Mouse (Mus musculus) liver (tissue): ENCODE measurements around the gene Ints7.

Experiments
- DNase-seq: peaks from one replicate; pipeline ENCODE4 v3.0.0-alpha.2; 2020; ENCODE audit warnings: mixed read lengths

The Ints7 gene

DNA sequence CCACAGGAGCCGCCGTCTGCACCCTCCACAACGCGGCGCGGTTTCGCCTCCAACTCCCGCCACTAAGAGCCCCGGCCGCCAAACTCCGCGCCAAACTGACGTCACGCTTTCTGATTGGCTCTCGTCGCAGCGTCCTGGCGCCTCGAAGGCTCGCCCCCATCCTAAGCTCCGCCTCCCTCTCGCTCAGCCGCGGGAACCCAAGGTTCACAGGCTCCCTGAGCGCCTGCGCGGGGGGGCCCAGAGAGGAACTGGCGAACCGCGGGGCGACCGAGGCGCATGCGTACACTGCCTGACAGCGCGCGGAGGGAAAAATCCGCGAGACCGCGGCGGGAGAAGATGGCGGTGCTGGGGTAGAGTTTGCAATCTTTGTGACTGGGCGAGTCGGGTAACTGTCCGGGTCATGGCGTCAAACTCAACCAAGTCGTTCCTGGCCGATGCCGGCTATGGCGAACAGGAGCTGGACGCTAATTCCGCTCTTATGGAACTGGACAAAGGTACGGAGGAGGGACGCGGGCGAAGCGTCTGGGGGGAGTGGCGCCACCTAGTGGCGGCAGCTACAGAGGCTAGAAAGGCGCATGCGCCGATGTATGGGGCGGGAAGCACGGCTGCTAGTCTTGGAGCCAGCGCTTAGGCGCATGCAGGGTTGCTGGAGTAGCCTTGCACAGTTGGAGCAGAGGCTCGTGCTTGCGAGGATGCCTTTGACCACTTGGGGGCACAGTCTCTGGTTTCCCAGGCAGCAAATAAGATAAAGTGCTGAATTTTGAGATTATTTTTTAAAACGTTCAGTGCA lies at the start of gene Ints7, which contains the start of gene Dtl:
TSS of gene Ints7 (plus strand) at position 179 of the 790 bp plus-strand sequence.
TSS of gene Dtl (minus strand) at position 87 of the 790 bp plus-strand sequence.
- DNase-seq, result peak; percentile 100

DNA sequence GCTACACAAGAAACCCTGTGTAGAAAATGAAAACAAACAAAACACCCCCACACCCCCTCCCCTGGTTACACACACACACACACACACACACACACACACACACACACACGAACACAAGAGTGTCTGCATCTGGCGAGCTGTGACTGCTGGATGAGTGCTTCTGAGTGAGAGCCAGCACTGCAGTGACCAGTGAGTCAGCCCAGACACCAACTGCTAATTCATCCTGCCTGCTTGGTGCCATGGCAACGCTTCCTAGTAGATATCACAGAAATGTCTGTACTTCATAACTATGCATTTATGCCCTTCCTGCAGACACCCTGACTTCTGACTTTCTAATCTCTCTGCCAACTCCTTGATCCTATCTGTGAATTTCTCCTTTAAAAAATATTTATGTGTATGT lies 48.3 kb upstream of the Ints7 start:
- DNase-seq, result no peak

DNA sequence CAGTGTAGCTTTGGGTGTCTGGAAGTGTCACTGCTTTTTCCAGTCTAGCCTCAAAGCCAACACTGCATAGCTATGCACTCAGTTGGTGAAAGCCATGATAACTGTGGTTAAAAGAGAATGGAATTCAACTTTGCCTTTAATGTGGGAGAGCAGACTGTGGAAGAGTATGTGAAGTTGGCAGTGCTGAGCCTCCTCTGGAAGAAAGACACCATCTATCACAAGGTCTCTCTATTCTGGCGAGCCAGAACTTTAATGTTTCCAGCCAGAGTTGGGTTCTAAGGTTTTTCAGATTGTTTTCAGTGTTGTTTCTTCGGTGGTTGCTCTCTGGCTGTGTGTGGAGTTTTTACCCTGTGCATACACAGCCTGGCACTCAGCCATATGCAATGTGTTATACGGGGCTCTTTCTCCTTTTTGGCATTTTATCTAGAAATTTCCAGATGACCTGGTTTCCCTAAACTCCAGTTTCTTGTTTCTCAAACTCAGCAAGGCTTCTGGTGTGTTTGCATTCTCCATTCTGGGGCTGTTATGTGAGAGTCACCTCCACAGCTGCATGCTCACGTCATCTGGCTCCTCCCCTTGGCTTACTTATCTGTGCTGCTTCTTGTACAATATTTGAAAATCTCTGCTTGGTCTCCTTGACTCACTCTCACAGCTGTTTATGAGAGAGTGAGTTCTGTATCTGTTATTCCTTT lies 47.4 kb upstream of the Ints7 start:
- no peak for DNase-seq

DNA sequence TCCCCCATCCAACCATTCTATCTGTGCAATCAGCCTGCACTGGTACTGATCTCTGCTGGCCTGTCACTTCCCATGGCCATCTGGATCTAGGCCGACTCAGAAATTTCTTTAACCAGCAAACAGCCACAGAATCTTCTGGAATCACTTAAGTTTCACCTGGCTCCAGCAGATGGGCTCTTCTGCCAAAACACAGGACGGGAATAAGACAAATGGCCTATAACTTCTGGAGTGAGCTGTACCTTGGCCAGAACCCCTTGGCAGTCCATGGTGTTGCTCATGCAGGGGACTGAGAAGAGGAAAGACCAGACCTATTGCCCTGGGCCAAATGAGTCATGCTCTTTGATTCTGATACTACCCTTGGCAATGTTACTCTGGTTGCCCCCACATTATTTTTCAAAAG lies 46.0 kb upstream of the Ints7 start:
- no peak for DNase-seq

DNA sequence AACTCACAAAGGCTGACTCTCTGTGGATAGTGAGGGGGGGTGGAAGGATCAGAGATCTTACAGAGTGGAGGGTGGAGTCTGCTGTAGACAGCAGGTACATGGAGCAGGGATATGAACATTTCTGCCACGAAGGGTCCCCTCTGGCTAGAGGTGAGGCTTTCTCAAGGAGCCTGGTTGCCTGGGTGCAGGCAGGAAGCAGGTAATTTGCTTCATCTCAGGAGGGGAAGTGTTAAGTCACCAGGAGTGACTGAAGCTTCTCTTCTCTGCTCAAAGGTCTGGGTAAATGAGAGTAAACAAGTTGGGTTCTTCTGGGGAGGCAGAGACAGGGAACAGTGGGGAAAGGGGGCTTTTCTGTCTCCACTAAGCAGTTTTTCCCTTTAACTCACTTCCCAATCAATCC lies 44.4 kb upstream of the Ints7 start:
- DNase-seq, result no peak

DNA sequence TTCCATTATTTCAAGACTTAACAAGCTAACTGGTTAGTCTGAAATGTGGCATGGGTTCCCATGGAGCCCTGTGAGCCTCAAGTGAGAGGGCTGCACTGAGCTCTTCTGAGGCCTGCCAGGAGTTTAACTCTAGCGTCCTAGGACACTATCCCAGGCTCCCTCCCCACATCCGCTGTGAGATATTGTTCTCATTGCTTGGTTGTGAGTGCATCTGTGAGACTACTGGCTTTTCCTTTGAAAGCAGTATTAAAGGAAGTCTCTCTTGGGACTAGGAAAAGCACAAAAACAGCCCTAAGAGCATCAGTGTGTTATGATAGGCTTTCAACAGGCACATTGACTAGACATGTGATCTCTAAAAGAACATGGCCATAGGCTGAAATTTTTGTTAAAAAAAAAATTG lies 40.5 kb upstream of the Ints7 start:
- DNase-seq, result no peak

DNA sequence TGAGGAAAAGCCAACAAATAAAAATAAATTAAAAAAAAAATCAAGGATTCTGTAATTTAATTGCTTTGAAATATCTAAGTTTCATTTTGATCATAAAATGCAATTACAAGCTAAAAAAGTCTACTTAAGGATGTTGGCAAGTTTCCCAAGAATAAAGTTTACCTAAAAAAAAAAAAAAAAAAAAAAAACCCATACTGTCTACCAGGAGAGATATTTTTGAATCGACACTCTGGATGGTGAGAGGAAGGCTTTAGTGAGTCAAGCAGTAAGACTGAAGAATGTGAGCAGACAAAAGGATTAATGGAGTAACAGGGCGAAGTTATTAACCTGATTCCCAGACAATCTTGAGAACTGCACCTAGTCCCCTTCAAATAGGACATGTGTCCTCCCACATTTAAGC lies 35.1 kb upstream of the Ints7 start:
- no peak for DNase-seq

DNA sequence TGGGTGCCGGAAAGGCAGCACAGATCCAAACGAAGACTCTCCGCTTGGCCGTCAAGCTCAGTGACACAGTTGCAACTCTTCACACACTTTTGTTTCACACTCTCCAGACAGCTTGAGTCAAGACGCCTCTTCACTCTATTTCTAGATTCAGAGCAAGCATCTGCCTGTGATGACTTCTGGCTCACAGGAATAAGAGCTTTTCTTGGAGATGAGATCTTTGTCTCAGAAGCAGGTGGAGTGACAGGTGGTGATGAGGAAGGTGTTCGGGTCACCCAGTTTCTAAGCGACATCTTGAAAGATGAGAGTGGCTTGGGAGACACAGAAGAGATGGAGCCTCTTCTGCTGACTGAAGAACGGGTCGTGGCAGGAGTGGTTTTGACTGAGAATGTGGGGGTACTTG lies 34.4 kb upstream of the Ints7 start:
- no peak for DNase-seq

DNA sequence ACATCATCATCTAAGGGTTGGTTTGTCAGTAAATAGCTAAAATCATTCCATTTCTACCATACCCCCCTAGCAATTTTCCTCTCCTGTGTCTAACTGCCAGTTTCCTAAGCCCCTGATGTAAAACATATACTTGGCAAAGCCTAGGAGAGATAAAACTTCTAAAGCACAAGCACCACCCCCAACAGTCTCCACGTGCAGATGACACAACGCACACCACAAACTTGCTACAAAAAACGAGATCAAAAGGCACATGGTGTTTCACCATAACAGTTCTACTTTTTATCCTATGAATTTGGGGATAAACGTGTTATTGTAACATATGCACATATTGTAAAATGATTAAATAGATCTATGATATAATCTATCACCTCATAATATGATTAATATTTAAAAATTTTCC lies 33.8 kb upstream of the Ints7 start:
- no peak for DNase-seq

DNA sequence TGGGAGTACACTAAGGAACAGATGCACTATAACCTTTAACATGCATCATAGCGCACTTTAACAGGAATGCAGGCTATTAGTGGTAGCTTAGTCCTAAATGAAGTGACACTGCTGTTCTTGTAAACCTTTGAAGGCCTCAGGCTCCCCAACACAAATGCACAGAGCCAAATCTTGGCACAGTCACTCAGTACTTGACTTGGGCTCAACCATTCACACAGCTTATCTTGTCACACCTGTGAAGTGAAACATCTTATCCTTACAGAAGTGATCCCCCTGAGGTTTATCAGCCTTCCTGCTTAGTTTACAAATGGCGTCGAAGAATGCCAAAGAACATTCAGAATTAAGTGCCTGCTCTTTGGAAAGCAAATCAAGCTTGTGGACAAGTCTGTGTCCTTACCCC lies 31.7 kb upstream of the Ints7 start:
- DNase-seq, result no peak

DNA sequence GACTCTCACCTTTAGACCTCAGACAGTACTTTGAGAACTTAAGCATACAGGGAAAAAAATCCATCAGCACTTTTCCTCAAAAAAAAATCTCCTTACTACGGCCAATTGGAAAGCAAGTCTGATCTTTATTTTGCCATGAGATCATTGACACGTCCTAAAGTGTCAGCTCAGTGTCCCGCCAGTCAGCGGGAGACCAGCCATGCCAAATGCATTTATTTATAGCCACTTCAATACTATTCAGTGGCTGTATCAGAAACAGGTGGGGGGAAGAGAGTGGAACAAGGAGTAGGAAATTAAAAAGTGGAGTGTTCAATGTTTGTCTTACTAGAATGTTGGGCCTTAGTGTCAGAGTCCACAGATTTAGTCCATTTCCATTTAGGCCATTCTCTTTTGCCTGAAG lies 24.6 kb upstream of the Ints7 start:
- DNase-seq, result no peak

DNA sequence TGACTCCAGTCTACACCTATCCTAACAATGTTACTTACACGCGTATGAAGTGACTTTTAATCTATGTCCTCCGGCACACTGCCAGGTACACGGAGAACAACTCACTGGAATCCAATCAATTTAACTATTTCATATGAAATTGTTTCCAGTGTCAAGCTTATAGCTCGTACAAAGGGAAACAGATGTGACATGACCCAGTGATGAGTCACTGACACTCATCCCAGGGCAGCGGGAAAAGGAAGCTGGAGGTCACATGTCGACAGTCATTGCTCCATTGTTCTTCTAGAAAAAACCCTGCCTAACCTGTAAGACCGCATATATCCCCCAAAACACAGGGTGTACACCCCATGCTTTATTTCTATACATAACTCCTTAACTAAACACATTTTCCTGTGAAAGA lies 18.3 kb upstream of the Ints7 start:
- DNase-seq, result no peak

DNA sequence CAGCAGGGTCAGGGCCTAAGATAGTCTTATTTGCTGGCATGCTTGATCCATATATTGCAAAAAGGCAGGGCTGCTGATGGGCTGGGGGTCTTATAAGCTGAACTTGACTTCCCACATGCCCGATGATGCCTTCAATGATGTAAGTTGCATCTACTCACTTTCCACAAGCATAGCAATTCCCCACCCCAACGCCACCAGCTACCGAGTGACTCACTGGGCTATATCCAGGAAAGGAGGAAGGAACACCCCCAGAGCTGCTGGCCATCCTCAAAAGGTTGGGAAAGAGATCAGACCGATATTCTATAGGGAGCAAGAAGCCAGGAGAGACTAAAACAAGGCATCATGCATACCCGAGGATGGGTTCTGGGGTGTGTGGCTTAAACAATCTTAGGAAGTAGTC lies 15.7 kb upstream of the Ints7 start:
- no peak for DNase-seq

DNA sequence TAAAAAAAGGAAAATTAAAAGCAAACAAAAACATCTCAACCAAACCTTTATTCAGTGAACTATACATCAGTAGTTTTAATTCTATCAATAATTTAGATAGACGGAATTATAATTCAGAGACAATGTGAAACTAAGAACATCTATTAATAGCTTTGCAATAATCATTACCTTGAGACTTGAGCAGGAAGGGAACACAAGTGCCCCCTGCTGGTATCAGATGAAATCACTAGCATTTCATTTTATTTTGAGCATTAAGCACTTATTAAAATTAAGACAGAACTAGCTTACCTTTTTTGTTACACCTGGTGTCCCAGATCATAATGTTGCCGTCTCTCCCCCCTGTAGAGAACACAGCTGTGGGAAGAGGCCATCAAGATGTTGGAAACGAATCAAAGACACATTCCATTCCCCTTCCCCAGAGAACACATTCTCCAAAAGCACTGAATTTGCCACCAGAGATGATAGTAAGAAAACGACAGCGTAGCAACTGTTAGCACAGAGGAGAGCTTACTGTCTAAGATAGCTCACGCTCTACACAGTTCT lies 12.5 kb upstream of the Ints7 start:
- DNase-seq, result no peak

DNA sequence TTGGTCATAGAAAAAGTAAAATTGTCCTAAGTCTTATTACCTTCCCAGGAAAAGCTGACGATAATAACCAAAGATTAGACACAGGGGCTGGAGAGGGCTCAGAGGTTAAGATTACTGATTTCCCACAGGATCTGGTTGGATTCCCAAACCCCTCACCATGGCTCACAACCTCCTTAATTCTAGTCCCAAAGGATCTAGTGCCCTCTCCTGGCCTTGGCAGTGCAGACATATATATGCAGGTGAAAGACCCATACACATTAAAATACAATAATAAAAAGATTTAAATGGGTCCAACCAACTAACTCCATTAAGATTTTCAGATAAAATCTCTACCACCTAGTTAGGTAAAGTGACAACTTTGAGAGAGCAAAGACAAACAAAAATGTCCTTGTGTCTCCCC lies 7.6 kb upstream of the Ints7 start:
- DNase-seq, result no peak

DNA sequence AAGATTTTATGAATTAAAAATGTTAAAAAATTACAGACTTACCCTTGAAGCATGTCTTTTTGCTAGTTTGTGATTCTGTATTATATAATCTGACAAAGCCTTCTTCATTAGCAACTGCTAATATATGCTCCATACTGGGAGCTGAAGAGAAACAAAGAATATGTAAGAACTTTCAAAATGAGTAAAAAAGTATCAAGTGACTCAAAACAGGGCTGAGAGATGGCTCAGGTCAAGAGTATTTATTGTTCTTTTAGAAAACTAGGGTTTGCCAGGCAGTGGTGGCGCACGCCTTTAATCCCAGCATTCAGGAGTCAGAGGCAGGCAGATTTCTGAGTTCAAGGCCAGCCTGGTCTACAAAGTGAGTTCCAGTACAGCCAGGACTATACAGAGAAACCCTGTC lies 5.8 kb upstream of the Ints7 start:
- no peak for DNase-seq

DNA sequence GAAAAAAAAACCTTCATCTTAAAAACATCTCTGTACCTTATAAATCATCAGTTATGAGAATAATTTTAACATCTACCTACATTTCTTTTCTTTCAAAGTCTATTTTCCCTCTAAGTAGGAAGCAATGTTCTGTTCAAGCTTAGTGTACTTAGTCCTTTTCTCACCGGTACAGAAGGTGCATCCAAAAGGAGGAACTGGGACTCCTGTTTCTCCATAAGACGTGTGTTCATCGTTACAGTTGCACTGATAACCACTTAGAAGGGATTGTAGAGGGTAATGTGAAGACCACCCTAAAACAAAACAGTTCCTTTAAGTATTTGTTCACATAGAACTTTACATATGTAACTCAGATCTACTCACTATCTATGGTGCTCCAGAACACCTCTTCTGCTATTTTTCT lies 5.0 kb upstream of the Ints7 start:
- DNase-seq, result no peak

DNA sequence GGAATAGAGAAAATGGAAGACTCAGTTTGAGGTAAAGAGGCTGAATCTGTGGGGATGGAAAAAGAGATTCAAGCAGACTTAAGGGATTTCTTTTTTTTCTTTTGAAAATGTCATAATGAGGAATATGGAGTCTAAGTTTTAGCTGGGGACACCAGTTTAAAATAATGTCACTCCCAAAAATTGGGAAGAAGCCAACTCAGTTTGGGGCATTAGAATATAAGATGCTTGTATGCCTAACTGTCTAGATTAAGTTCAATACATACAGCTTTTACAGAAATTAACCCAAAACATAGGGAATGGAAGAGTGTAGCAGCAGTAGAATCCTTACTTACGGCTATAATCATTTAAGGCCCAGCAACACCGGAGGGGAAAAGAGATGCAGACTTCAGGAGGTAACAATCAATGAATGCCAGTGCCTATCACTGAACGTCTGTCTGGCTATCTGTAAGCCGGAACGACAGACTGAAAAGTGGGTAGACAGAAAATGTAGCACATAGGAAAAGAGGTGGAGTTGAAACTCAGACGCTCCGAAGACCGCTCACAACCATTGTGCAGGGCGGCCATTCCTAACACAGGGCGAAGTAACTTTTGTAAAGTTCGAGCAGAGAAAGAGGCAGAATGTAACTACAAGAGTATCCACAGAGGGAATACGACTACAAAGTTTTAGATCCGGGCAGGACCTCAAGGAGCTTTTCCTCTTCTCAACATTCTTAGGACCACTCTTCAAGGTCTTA lies 1.4 kb upstream of the Ints7 start:
- DNase-seq, result peak; percentile 20

DNA sequence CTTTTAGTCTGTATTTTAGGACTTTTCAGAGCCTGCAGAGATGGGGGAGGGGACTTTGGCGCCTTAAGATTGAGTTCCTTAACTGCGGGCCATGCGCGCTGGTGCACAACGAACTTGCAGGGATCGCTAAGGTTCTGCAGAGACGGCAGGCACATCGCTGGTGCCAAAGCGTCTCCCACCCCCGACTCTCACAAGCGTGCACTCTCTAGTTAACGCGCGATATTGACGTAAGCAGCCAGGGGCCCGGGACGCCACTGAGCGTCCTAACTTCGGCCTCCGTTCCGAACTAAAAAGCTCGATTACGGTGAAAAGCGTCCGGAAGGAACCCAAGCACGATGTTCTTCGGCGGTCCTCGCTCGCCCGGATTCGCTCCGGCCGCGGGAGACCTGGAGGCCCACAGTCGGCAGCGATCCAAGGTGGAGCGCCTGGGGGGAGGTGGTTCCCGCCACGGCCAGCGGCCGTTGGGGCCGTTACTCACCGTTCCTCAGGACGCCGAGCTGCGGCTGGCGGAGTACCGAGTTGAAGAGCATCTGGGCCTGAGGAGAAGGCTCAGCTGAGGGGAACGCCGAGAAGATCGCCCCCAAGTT lies 472 bp upstream of the Ints7 start:
- peak; percentile 73 for DNase-seq

DNA sequence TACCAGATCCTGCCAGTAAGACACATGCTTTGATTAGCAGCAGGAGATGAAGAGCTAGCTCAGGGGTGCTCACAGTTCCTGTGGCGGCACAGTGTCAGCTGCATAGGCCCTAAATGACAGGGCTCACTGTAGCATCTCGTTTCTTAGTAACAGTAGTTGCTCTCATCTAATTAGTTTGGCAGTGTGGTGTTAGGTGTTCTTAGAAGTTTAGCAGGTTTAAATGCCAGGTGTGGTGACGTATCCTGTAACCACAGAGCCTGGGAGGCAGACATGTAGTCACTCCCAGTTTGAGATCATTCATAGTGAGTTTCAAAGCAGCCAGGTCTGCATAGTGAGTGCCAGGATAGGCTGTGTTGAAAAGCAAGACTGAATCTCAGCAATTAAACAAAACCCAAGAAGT lies 4.1 kb downstream of the Ints7 start:
- DNase-seq, result no peak

DNA sequence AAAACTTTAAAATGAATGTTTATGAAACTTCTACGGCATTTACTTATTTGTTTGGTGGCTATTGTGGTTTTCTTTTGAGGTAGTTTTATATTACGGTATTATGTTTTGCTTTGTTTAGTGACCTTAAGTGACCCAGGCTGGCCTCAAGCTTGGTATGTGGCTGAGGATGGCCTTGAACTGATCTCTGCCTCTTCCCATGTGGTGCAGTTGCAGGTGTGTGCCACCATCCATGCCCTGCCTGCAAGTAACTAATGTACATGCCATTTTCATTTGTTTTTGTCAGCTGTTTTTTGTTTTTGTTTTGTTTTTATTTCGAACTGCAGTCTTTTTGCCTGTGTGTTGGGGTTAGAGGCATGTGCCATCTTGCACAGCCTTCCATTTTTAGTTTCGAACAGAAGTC lies 6.2 kb downstream of the Ints7 start:
- no peak for DNase-seq

DNA sequence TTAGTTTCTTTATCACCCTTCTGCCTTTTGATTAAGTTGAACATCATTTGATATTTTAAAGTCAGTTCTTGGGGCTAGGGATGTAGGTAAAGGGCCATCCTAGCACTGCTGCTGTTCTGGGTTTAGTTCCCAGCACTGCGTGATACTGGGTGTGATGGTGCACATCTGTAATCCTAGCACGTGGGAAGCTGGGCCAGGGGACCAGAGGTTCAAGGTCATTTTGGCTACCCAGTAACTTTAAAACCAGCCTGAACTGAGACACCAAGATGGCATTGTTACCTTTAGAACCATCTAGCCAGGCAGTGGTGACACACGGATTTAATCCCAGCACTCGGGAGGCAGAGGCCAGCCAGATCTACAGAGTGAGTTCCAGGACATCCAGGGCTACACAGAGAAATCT lies 8.4 kb downstream of the Ints7 start:
- no peak for DNase-seq

DNA sequence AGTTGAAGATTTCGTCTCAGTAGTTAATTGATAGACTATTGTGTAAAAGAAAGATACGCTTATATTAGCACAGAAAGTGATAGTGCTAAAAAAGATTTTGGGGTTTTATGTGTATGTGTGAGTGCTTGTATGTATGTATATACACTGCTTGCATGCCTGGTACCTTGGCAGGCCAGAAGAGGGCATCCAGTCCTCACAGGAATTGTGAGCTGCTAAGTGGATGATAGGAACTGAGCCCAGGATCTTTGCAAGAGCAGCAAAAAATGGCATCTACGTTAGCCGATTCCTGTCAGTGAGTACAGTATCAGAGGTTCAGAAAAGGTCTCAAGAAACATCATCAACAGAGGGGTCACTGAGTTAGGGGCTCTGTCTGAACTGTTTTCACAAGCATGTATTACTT lies 9.0 kb downstream of the Ints7 start:
- DNase-seq, result no peak
